Mouse (Mus musculus): ENCODE measurements around the gene 2610044O15Rik8. TPM values are rescaled to one million over a fixed set of nuclear protein-coding genes. Genes with fewer than 3 reads are reported as not detected.
"Not testable (repeated sequence)": the region's sequence is repeated elsewhere in the genome, so short reads cannot be mapped to it uniquely, and the experiment has no call there.

Gene 2610044O15Rik8
- 10 to 100 TPM; 16.8 to 25.0 TPM for total RNA-seq (2021)
- long read RNA-seq, experiment 1, transcript 2610044O15Rik8-202 (4 exons, 2,337 nt), result major isoform, 10 of 33 reads
- long read RNA-seq, experiment 1, transcript 2610044O15Rik8-204 (4 exons, 343 nt), result minor isoform, 7 of 33 reads
- long read RNA-seq, experiment 1, partial matches to known transcripts, result 5 of 33 reads
- long read RNA-seq, experiment 1, other reads (novel, unspliced or antisense), result 7 of 33 reads
- long read RNA-seq, experiment 2, transcript 2610044O15Rik8-202 (4 exons, 2,337 nt), result major isoform, 8 of 33 reads
- long read RNA-seq, experiment 2, transcript 2610044O15Rik8-204 (4 exons, 343 nt), result minor isoform, 5 of 33 reads
- long read RNA-seq, experiment 2, partial matches to known transcripts, result 3 of 33 reads
- long read RNA-seq, experiment 2, other reads (novel, unspliced or antisense), result 12 of 33 reads

DNA sequence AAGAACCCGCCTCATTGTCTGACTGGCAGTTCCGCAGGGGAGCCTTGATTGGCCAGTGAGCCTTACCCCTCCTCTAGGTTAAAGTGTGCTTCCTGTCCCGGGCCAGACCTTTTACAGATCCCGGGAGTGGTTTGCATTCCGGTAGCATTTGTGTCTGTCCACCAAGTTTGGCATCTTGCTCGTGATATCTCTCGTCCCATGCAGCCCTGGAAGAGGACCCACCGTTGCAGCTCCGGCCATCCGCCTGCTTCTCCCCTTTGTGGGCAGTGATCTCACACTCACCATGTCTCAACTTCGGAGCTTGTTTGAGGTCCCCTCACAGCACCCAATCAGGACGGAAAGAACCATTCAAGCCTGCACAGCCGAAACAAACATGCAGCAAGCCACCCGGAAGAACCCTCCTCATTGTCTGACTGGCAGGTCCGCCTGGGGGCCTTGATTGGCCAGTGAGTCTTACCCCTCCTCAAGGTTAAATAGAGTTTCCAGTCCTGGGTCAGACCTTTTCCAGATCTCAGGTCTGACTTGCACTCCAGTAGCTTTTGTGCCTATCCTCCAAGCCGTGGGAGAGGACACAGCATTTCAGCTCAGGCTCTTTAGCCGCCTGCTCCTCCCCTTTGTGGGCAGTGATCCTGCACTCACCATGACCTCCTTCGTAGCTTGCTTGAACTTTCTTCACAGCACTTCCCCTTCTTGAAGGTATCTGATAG, at the start of gene 2610044O15Rik8:
Gene 2610044O15Rik8, minus strand, starts transcription at position 380 of the 707 bp plus-strand sequence.
- intact Hi-C loops (cut with DNase I), result no loop called here
- DNase-seq, result peak; percentile 90
- Histone ChIP-seq H3K27ac (peak within 1 kb of the TSS; percentile 93), H3K4me3 (peak within 1 kb of the TSS; percentile 86)
- no peak for TF ChIP-seq CTCF (IDR thresholded peaks at IDR 0.05)

DNA sequence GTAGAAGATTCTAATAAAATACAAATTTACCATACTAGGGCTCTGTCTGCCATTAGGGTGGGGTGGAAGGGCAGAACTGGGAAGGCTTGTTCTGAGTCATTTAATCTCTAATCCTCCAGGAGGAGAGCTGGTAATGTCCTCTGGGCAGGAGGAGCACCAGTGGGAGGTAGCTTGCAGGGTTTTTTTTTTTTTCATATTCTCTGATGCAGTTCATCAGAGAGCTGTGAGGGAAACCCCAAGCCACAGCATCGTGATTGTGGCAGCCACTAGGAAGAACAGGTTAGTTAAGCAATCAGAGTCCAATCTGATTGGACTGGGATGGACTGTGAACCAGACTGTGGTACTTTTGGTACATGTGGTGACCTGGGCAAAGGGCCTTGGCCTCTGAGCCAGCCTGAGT, 31.7 kb upstream of the 2610044O15Rik8 start:
- Histone ChIP-seq H3K27ac (no peak overlapping the region), H3K4me3 (no peak overlapping the region)
- DNase-seq, result no peak
- no peak for TF ChIP-seq CTCF (IDR thresholded peaks at IDR 0.05)
- intact Hi-C loops (cut with DNase I), result no loop called here

DNA sequence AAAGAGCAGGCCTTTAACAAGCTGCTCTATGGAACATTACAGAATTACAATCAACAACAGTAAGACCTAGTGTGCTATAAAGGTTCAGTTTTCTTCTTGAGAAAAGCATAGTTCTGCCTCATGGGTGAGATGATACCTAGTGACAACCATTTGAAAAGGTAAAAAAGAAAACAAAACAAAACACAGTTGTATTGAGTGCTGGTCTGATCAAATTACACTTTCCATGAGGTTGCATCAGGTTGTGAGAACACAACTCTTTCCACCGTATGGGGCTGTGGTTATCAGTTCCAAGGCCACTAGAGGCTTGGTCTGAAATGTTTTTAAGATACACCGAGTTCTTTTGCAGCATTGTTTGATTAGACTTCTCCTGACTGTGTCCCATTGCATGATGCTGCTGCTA, 30.1 kb upstream of the 2610044O15Rik8 start:
- intact Hi-C loops (cut with DNase I), result no loop called here
- DNase-seq, result no peak
- no peak for TF ChIP-seq CTCF (IDR thresholded peaks at IDR 0.05)
- H3K4me3 ChIP-seq, result no peak overlapping the region
- no peak overlapping the region for H3K27ac ChIP-seq

DNA sequence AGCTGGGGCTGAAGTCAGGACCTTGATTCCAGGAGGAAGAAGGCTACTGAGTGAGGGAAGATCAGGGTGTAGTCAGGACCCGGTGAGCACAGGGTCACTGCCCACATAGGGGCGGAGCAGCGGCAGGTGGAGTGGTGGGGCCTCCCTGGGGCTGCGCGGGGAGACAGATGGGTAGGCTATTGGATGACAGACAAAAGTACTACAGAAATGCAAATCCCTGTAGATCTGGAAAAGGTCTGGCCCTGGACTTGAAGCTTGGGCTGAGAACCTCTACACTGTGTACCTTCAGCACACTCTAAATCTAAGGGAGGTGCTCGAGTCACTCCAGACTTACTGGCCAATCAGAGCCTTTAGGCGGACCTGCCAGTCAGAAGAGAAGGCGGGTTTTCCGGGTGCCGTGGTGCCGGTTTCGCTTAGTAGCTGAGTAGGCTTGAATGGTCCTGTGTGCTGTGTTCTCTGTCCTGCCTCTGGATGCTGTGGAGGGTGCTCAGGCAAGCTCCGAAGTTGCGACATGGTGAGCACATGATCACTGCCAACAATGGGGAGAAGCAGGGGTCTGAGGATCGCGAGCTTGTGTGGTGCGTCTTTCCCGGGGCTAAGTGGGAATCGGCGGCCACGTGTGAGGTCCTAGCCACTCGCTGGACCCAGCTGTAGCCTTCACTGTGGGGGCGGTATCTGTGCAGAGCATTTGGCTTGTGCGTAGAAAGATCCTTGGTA, 29.2 kb upstream of the 2610044O15Rik8 start:
- Histone ChIP-seq H3K27ac (peak overlapping the region; percentile 65), H3K4me3 (peak overlapping the region; percentile 67)
- intact Hi-C loops (cut with DNase I), result not testable (repeated sequence)
- DNase-seq, result peak; percentile 75

DNA sequence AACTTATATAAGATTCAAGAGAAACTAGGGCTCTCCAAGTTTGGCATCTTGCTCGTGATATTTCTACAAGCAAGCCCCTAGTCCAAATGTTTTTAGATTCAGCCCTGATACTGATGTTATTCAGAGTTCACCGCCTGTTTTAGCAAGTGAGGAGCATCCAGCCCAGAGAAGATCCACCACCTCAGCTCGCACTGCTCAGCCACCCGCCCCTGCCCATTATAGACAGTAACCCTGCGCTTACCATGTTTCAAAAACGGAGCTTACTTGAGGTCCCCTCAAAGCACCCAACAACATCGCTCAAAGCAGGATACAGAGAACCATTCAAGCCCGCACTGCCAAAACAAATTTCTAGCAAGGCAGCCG, 561 bp downstream of the 2610044O15Rik8 start:
- intact Hi-C loops (cut with DNase I), result no loop called here
- peak overlapping the region; percentile 93 for H3K27ac ChIP-seq
- no peak for TF ChIP-seq CTCF (IDR thresholded peaks at IDR 0.05)
- peak overlapping the region; percentile 86 for H3K4me3 ChIP-seq
- DNase-seq, result no peak

Other genes starting within 250 kb of the 2610044O15Rik8 start
- not detected for gene Ccdc7a, start 168.9 kb downstream of the 2610044O15Rik8 start, total RNA-seq (2021)
- gene Ccdc7b, start 167.3 kb downstream of the 2610044O15Rik8 start, total RNA-seq (2021), result not detected
- not detected for gene Gm10999, start 102.7 kb downstream of the 2610044O15Rik8 start, total RNA-seq (2021)

Measured in gastrocnemius, adult 2 months (tissue).